Mouse (Mus musculus) midbrain, embryonic 14.5 days (tissue): ENCODE results near the gene Wfdc15a. TPM values are rescaled to one million over a fixed set of nuclear protein-coding genes. Genes with fewer than 3 reads are reported as not detected.

Experiments
- ATAC-seq: fragments of 200-750 bp; cut with Nextera tagmentation; 2 replicates; pipeline ENCODE4 v1.8.0; 2017; ENCODE audit warnings: moderate number of reproducible peaks, moderate library complexity; ENCODE audit not compliant: low FRiP score, low TSS enrichment
- DNase-seq: peaks from one replicate; pipeline ENCODE4 v3.0.0-alpha.2; 2015
- H3K27ac ChIP-seq: fragments of 300-500 bp; sonication (generic); replicated peaks from 2 replicates; pipeline ENCODE4 v1.5.1; 2014; ENCODE audit warnings: mild to moderate bottlenecking, low read depth, low read length, moderate library complexity
- H3K27me3 ChIP-seq: fragments of 300-500 bp; sonication (generic); 2 replicates; pipeline ENCODE4 v1.6.1; 2014; ENCODE audit warnings: low read length, control low read depth, mixed read lengths; ENCODE audit not compliant: control insufficient read depth, insufficient read depth
- H3K36me3 ChIP-seq: fragments of 300-500 bp; sonication (generic); 2 replicates; pipeline ENCODE4 v1.6.1; 2014; ENCODE audit warnings: low read length, control low read depth; ENCODE audit not compliant: control insufficient read depth, insufficient read depth
- H3K4me1 ChIP-seq: fragments of 300-500 bp; sonication (generic); 2 replicates; pipeline ENCODE4 v1.6.1; 2014; ENCODE audit warnings: mild to moderate bottlenecking, antibody characterized with exemption, low read length, control low read depth; ENCODE audit not compliant: control insufficient read depth, insufficient read depth
- H3K4me2 ChIP-seq: fragments of 300-500 bp; sonication (generic); 2 replicates; pipeline ENCODE4 v1.6.1; 2014; ENCODE audit warnings: mild to moderate bottlenecking, low read length, moderate library complexity
- H3K4me3 ChIP-seq: fragments of 300-500 bp; sonication (generic); replicated peaks from 2 replicates; pipeline ENCODE4 v1.5.1; 2014; ENCODE audit warnings: low read depth, low read length
- H3K9ac ChIP-seq: fragments of 300-500 bp; sonication (generic); replicated peaks from 2 replicates; pipeline ENCODE4 v1.6.1; 2014; ENCODE audit warnings: mild to moderate bottlenecking, low read length, moderate library complexity
- H3K9me3 ChIP-seq: fragments of 300-500 bp; sonication (generic); 2 replicates; pipeline ENCODE4 v1.6.1; 2016; ENCODE audit warnings: low read length, control low read depth, mixed read lengths; ENCODE audit not compliant: control insufficient read depth
- WGBS: fragments of 180-500 bp; shearing (Covaris S2); extraction: QIAGEN DNeasy Blood & Tissue Kit; methylation state at CpG from one replicate; pipeline ENCODE4 v1.1.7; 2014; 5-methylcytosine and 5-hydroxymethylcytosine counted together
- polyA plus RNA-seq: library from polyadenylated mRNA; unstranded; fragments of >200 nt; fragmentation: Nextera tagmentation; extraction: Ambion mirVana; gene quantifications from 2 replicates; pipeline ENCODE4 v1.2.1, GENCODE M21; 2014

Wfdc15a gene
- polyA plus RNA-seq, 1 experiment from 2014 or later, result not detected

GRCm38 (mm10) chr2:164152341-164152740, 47.6 kb downstream of the Wfdc15a start:
- H3K9ac ChIP-seq, result no peak overlapping the region
- no peak overlapping the region for H3K4me3 ChIP-seq
- H3K9me3 ChIP-seq, result no peaks in the 10 kb centered on the region
- peaks cover 51% of the 10 kb centered on the region for H3K36me3 ChIP-seq
- DNase-seq, result no peak
- H3K4me2 ChIP-seq, result no peak overlapping the region
- no peaks in the 10 kb centered on the region for H3K27me3 ChIP-seq
- H3K27ac ChIP-seq, result no peak overlapping the region
- no peak for ATAC-seq
- no peaks in the 10 kb centered on the region for H3K4me1 ChIP-seq
- 95% methylated on average over 11 of the region's 11 CpGs for WGBS

- Histone ChIP-seq H3K4me1 (no peaks in the 10 kb centered on the region), H3K9me3 (no peaks in the 10 kb centered on the region), H3K27ac (no peak overlapping the region), H3K9ac (no peak overlapping the region), H3K36me3 (peaks cover 39% of the 10 kb centered on the region), H3K27me3 (no peaks in the 10 kb centered on the region), H3K4me2 (no peak overlapping the region), H3K4me3 (no peak overlapping the region)
- no peak for DNase-seq
- no peak for ATAC-seq
- WGBS, result 50% methylated on average over 14 of the region's 14 CpGs
Measured at GRCm38 (mm10) chr2:164150086-164150760, 49.7 kb downstream of the Wfdc15a start.

Other genes with a start within 250 kb of the Wfdc15a start
- 394 and 437 TPM in 2 replicates for gene Ywhab, start 205.2 kb downstream of the Wfdc15a start, polyA plus RNA-seq
- gene Pabpc1l, start 174.7 kb downstream of the Wfdc15a start, polyA plus RNA-seq, result 0.92 and 1.6 TPM in 2 replicates
- 26.3 and 35.0 TPM in 2 replicates for gene Stk4, start 129.8 kb downstream of the Wfdc15a start, polyA plus RNA-seq
- gene Tomm34, start 129.0 kb downstream of the Wfdc15a start, polyA plus RNA-seq, result 46.3 and 50.3 TPM in 2 replicates
- gene Kcns1, start 29.0 kb downstream of the Wfdc15a start, polyA plus RNA-seq, result 0.62 and 2.1 TPM in 2 replicates
- gene Wfdc5, start 17.4 kb downstream of the Wfdc15a start, polyA plus RNA-seq, result not detected in 2 replicates
- gene Wfdc12, start 9.5 kb downstream of the Wfdc15a start, polyA plus RNA-seq, result not detected in 2 replicates
- gene Wfdc15b, start 21.5 kb upstream of the Wfdc15a start, polyA plus RNA-seq, result not detected in 2 replicates
- not detected in 2 replicates for gene Svs2, start 38.3 kb upstream of the Wfdc15a start, polyA plus RNA-seq
- not detected in 2 replicates for gene Svs3b, start 56.5 kb upstream of the Wfdc15a start, polyA plus RNA-seq
- not detected in 2 replicates for gene Svs4, start 78.3 kb upstream of the Wfdc15a start, polyA plus RNA-seq
- gene Svs3a, start 89.1 kb upstream of the Wfdc15a start, polyA plus RNA-seq, result not detected in 2 replicates
- not detected in 2 replicates for gene Svs6, start 116.6 kb upstream of the Wfdc15a start, polyA plus RNA-seq
- not detected in 2 replicates for gene Svs5, start 132.6 kb upstream of the Wfdc15a start, polyA plus RNA-seq
- gene Slpi, start 189.0 kb upstream of the Wfdc15a start, polyA plus RNA-seq, result not detected in 2 replicates
- gene Rbpjl, start 203.0 kb upstream of the Wfdc15a start, polyA plus RNA-seq, result not detected in 2 replicates
- gene Matn4, start 205.0 kb upstream of the Wfdc15a start, polyA plus RNA-seq, result not detected in 2 replicates
- 2.4 and 4.9 TPM in 2 replicates for gene Sdc4, start 243.8 kb upstream of the Wfdc15a start, polyA plus RNA-seq